Mouse (Mus musculus) mesoderm, embryonic 11.5 days (tissue): ENCODE results near the gene Gkn1.

Experiments used
- DNase-seq: peaks from one replicate; pipeline ENCODE4 v3.0.0-alpha.2; 2012; ENCODE audit warnings: low read depth, low spot score

Gene Gkn1

GRCm38 (mm10) chr6:87350829-87351228 is at the start of gene Gkn1:
TSS of gene Gkn1 (minus strand) at chr6:87350942.
- DNase-seq, result no peak

- DNase-seq, result no peak
These were observed 49.3 kb upstream of the Gkn1 start for GRCm38 (mm10) chr6:87399886-87400566.

GRCm38 (mm10) chr6:87399137-87399536 is 48.4 kb upstream of the Gkn1 start:
- DNase-seq, result peak; percentile 73

GRCm38 (mm10) chr6:87394783-87395182 is 44.0 kb upstream of the Gkn1 start:
- DNase-seq, result no peak

- DNase-seq, result no peak
These were observed 42.9 kb upstream of the Gkn1 start for GRCm38 (mm10) chr6:87393466-87394205.

- DNase-seq, result peak; percentile 41
These were observed 38.8 kb upstream of the Gkn1 start for GRCm38 (mm10) chr6:87389455-87389989.

GRCm38 (mm10) chr6:87388877-87389276 is 38.1 kb upstream of the Gkn1 start, which contains the start of gene Gkn3:
TSS of gene Gkn3 (minus strand) at chr6:87388935.
- DNase-seq, result no peak

GRCm38 (mm10) chr6:87386681-87387080 is 35.9 kb upstream of the Gkn1 start:
- DNase-seq, result no peak

GRCm38 (mm10) chr6:87386203-87386602 is 35.5 kb upstream of the Gkn1 start:
- peak; percentile 84 for DNase-seq

- DNase-seq, result no peak
These were observed 34.0 kb upstream of the Gkn1 start for GRCm38 (mm10) chr6:87384761-87385160.

GRCm38 (mm10) chr6:87383926-87384691 is 33.4 kb upstream of the Gkn1 start:
- DNase-seq, result no peak

GRCm38 (mm10) chr6:87373057-87373456 is 22.3 kb upstream of the Gkn1 start, which contains the start of gene Gkn2:
TSS of gene Gkn2 (plus strand) at chr6:87373357.
- DNase-seq, result no peak

GRCm38 (mm10) chr6:87369223-87369622 is 18.5 kb upstream of the Gkn1 start:
- no peak for DNase-seq

GRCm38 (mm10) chr6:87354441-87354840 is 3.7 kb upstream of the Gkn1 start:
- DNase-seq, result no peak

- DNase-seq, result no peak
These were observed 14.8 kb downstream of the Gkn1 start for GRCm38 (mm10) chr6:87335935-87336295.

- peak; percentile 68 for DNase-seq
These were observed 15.4 kb downstream of the Gkn1 start, which contains the start of gene Antxr1 for GRCm38 (mm10) chr6:87335091-87335934. TSS of gene Antxr1 (minus strand) at chr6:87335821.

- DNase-seq, result peak; percentile 45
These were observed 16.2 kb downstream of the Gkn1 start for GRCm38 (mm10) chr6:87334361-87335090.

GRCm38 (mm10) chr6:87332380-87332779 is 18.4 kb downstream of the Gkn1 start:
- DNase-seq, result no peak

GRCm38 (mm10) chr6:87328265-87329173 is 22.2 kb downstream of the Gkn1 start:
- DNase-seq, result no peak
